23 mouse cellular contexts compared by ENCODE assay signal in the genomic region with DNA sequence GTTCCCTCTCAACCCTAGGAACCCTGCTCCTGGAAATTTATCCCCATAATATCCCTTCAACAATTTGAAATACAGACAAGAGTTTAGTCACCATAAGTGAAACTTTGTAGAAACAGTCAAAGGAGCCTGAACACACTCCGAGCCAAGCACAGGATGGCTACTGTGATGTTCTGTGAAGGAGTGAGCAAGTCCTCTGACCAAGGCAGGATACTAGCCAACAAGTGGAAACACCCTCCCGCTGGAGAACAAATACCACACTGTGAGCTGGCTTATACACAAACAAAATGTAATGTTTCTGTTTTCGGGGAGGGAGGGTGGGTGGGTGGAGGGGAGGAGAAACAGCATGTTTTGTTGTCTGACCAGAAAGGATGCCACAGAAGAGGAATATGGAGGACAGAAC. TPM values are rescaled to one million over a fixed set of nuclear protein-coding genes. Genes with fewer than 3 reads are reported as not detected.
DNase-seq lines count a peak whose midpoint lies in the region; ATAC-seq lines count a peak whose summit lies in the region.
"Had no signal": no experiment of that assay in that cellular context is flagged by ENCODE, and none has a peak within 500 bp of the region (broad histone marks: within the 10 kb centered on the region; RNA-seq: fewer than 3 reads in every experiment).

No protein-coding gene starts in this region.

- H3K9me3 ChIP-seq in heart, embryonic 10.5 days = no peaks in the 10 kb centered on the region
- H3K9me3 ChIP-seq in midbrain, embryonic 11.5 days (ENCODE audit: control insufficient read depth, low read length) = no peaks in the 10 kb centered on the region
- H3K9me3 ChIP-seq in midbrain, embryonic 10.5 days (replicated peaks) = no peaks in the 10 kb centered on the region
- no peaks in the 10 kb centered on the region for H3K9me3 ChIP-seq in limb, embryonic 10.5 days (replicated peaks)

- no peak overlapping the region for H3K27ac ChIP-seq in heart, embryonic 10.5 days
- no peak overlapping the region for H3K27ac ChIP-seq in midbrain, embryonic 11.5 days (ENCODE audit: low read depth, low read length)
- no peak overlapping the region for H3K27ac ChIP-seq in midbrain, embryonic 10.5 days (replicated peaks)
- no peak overlapping the region for H3K27ac ChIP-seq in limb, embryonic 10.5 days

- no peak for ATAC-seq in midbrain, embryonic 11.5 days (ENCODE audit: low FRiP score)
- ATAC-seq: activated CD4-positive, CD25-positive, alpha-beta regulatory T cell, adult 4 months; CD4-positive, CD25-positive, alpha-beta regulatory T cell, adult 4 months; Patski had no signal

- H3K9ac ChIP-seq in midbrain, embryonic 11.5 days (ENCODE audit: low read length) = no peak overlapping the region

- peak; percentile 67 for DNase-seq in heart, adult 11 months
- no peak for DNase-seq in heart, embryonic 10.5 days (ENCODE audit: low spot score)
- peak; percentile 28 for DNase-seq in midbrain, embryonic 11.5 days (ENCODE audit: low spot score, missing footprints)
- DNase-seq in midbrain, embryonic 10.5 days (ENCODE audit: low spot score) = no peak
- peak; percentile 63 for DNase-seq in brain, adult 2 months (ENCODE audit: low read depth, low spot score)
- DNase-seq in limb, embryonic 10.5 days (ENCODE audit: low spot score) = peak; percentile 19
- no peak for DNase-seq in kidney, postnatal 14 days
- no peak for DNase-seq in liver
- DNase-seq: adrenal gland, adult 2 months; adrenal gland, adult 8-10 months; adrenal gland, postnatal 10 days; adrenal gland, postnatal 14 days; adrenal gland, postnatal 25 days; adrenal gland, postnatal 36 days; B cell, adult 2 months; cerebellum, adult 11 months; cerebellum, adult 11-12 months; cerebellum, adult 18-20 months had no signal

- H3K4me2 ChIP-seq in midbrain, embryonic 11.5 days = no peak overlapping the region

- 0 out of 2 replicates have a peak, but pooled peaks cover 2% of the 10 kb centered on the region for H3K4me1 ChIP-seq in heart, embryonic 10.5 days
- no peaks in the 10 kb centered on the region for H3K4me1 ChIP-seq in midbrain, embryonic 11.5 days (ENCODE audit: control insufficient read depth, insufficient read depth, low read length)
- H3K4me1 ChIP-seq in midbrain, embryonic 10.5 days = no peaks in the 10 kb centered on the region
- no peaks in the 10 kb centered on the region for H3K4me1 ChIP-seq in limb, embryonic 10.5 days

- H3K4me3 ChIP-seq in heart, embryonic 10.5 days = no peak overlapping the region
- H3K4me3 ChIP-seq in midbrain, embryonic 11.5 days (ENCODE audit: low read depth, low read length) = no peak overlapping the region
- no peak overlapping the region for H3K4me3 ChIP-seq in midbrain, embryonic 10.5 days
- no peak overlapping the region for H3K4me3 ChIP-seq in limb, embryonic 10.5 days

- WGBS in heart, embryonic 10.5 days = 70% methylated on average over 3 of the region's 3 CpGs
- 81% methylated on average over 3 of the region's 3 CpGs for WGBS in midbrain, embryonic 11.5 days
- 71% methylated on average over 3 of the region's 3 CpGs for WGBS in midbrain, embryonic 10.5 days
- WGBS in limb, embryonic 10.5 days = 91% methylated on average over 3 of the region's 3 CpGs

- no peaks in the 10 kb centered on the region for H3K27me3 ChIP-seq in heart, embryonic 10.5 days (ENCODE audit: insufficient read depth, poor library complexity, severe bottlenecking)
- no peaks in the 10 kb centered on the region for H3K27me3 ChIP-seq in midbrain, embryonic 11.5 days (ENCODE audit: control insufficient read depth, insufficient read depth, low read length)
- no peaks in the 10 kb centered on the region for H3K27me3 ChIP-seq in midbrain, embryonic 10.5 days (ENCODE audit: low read depth, poor library complexity, severe bottlenecking)
- H3K27me3 ChIP-seq in limb, embryonic 10.5 days (ENCODE audit: low read depth, poor library complexity, severe bottlenecking) = no peaks in the 10 kb centered on the region
- H3K27me3 ChIP-seq: CH12.LX had no signal

- no peaks in the 10 kb centered on the region for H3K36me3 ChIP-seq in heart, embryonic 10.5 days
- H3K36me3 ChIP-seq in midbrain, embryonic 11.5 days (ENCODE audit: control insufficient read depth, insufficient read depth, low read length) = no peaks in the 10 kb centered on the region
- H3K36me3 ChIP-seq in midbrain, embryonic 10.5 days = no peaks in the 10 kb centered on the region
- no peaks in the 10 kb centered on the region for H3K36me3 ChIP-seq in limb, embryonic 10.5 days
- H3K36me3 ChIP-seq: G1E had no signal

RNA-seq across cellular contexts. Expression of gene Mlip, which starts 17.9 kb away (rescaled TPM):
- polyA plus RNA-seq in heart, embryonic 10.5 days (2016; fragmentation: Nextera tagmentation; extraction: Ambion mirVana) = 38.6 and 68.6 TPM in 2 replicates
- 0.63 TPM in 1 of 2 replicates, not detected in the other for polyA plus RNA-seq in midbrain, embryonic 11.5 days (2014; fragmentation: Nextera tagmentation; extraction: Ambion mirVana)
- 0.38 and 0.42 TPM in 2 replicates for polyA plus RNA-seq in midbrain, embryonic 10.5 days (2016; fragmentation: Nextera tagmentation; extraction: Ambion mirVana)
- 0.06 and 0.25 TPM in 2 replicates for polyA plus RNA-seq in limb, embryonic 10.5 days (2016; fragmentation: Nextera tagmentation; extraction: Ambion mirVana)
- polyA plus RNA-seq: adrenal gland, adult 2 months; G1E; Patski had no signal

Comparison
In these comparisons a context has a peak if more than half of its experiments do, and no peak if none do; other contexts are left out.
1. DNase-seq: peak in heart, adult 11 months (single experiment), midbrain, embryonic 11.5 days (single experiment), brain, adult 2 months (single experiment) and limb, embryonic 10.5 days (single experiment); none in heart, embryonic 10.5 days (single experiment), midbrain, embryonic 10.5 days (single experiment), kidney, postnatal 14 days (single experiment) and liver (single experiment).
2. RNA of gene Mlip, which starts 17.9 kb away (polyA plus RNA-seq): 38.6 to 68.6 TPM in heart, embryonic 10.5 days; 0.63 TPM in midbrain, embryonic 11.5 days, 0.38 to 0.42 TPM in midbrain, embryonic 10.5 days and 0.06 to 0.25 TPM in limb, embryonic 10.5 days; every median in the first group is over 10 times any median in the second.